Mouse (Mus musculus): ENCODE measurements around the gene 4933406M09Rik. TPM values are rescaled to one million over a fixed set of nuclear protein-coding genes. Genes with fewer than 3 reads are reported as not detected.

The 4933406M09Rik gene
- polyA plus RNA-seq, 1 experiment from 2014 or later, result not detected

DNA sequence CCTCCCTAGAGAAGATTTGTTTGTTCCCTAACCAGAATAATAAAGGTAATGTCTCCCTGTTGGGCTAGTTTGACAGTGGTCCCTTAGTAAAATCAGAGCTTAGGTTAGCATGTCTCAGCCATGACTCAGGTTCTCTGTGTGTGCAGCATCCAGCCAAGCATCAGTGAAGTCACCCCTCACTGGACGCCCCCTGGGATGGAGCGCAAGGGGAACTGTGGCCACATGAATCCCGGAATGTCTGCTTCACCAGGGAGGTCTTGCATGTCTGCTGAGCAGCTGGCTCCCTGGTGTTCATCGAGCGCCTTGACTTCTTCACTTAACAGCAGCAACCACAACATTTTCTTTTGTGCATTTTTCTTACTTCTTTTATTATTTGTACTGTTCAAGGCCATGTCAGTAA is 8.1 kb downstream of the 4933406M09Rik start:
- Histone ChIP-seq H3K27me3 (replicated peaks; ENCODE audit: control insufficient read depth, insufficient read depth, low read length) (no peaks in the 10 kb centered on the region), H3K9me3 (ENCODE audit: control insufficient read depth) (no peaks in the 10 kb centered on the region), H3K4me2 (replicated peaks; ENCODE audit: low read depth) (no peak overlapping the region), H3K4me3 (ENCODE audit: low read depth, low read length) (no peak overlapping the region), H3K4me1 (replicated peaks; ENCODE audit: control insufficient read depth, insufficient read depth, low read length) (no peaks in the 10 kb centered on the region), H3K36me3 (ENCODE audit: control insufficient read depth, insufficient read depth) (no peaks in the 10 kb centered on the region), H3K27ac (ENCODE audit: low read depth, low read length) (no peak overlapping the region), H3K9ac (ENCODE audit: low read depth, low read length) (no peak overlapping the region)
- TF ChIP-seq CTCF (IDR thresholded peaks at IDR 0.05; ENCODE audit: low read depth), result no peak
- ATAC-seq, result no peak
- WGBS, result 44% methylated on average over 5 of the region's 5 CpGs

GRCm38 (mm10) chr1:134398210-134398609 is 12.5 kb downstream of the 4933406M09Rik start:
- TF ChIP-seq CTCF (IDR thresholded peaks at IDR 0.05; ENCODE audit: low read depth), result no peak
- Histone ChIP-seq H3K4me3 (ENCODE audit: low read depth, low read length) (no peak overlapping the region), H3K4me1 (replicated peaks; ENCODE audit: control insufficient read depth, insufficient read depth, low read length) (no peaks in the 10 kb centered on the region), H3K9me3 (ENCODE audit: control insufficient read depth) (no peaks in the 10 kb centered on the region), H3K27me3 (replicated peaks; ENCODE audit: control insufficient read depth, insufficient read depth, low read length) (no peaks in the 10 kb centered on the region), H3K27ac (ENCODE audit: low read depth, low read length) (no peak overlapping the region), H3K9ac (ENCODE audit: low read depth, low read length) (no peak overlapping the region), H3K4me2 (replicated peaks; ENCODE audit: low read depth) (no peak overlapping the region), H3K36me3 (ENCODE audit: control insufficient read depth, insufficient read depth) (no peaks in the 10 kb centered on the region)
- no peak for ATAC-seq
- WGBS, result 88% methylated on average over 12 of the region's 12 CpGs

DNA sequence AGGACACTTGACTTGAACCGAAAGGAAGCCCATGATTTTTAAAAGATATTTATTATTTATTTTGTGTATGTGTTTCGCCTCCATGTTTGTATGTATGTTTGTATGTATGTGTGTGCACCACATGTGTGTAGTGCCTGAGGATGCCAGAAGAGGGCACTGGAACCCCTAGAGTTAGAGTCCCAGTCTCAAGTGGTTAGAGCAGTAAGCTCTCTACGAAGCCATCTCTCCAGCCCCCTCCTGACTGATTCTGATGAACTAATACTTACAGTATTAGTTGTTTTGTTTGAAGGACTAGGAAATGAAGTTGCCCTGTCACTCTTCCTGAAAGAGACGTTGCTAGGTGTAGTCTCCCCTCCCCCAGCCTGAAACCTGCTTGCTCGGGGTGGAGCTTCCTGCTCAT is 14.0 kb downstream of the 4933406M09Rik start:
- Histone ChIP-seq H3K9ac (ENCODE audit: low read depth, low read length) (no peak overlapping the region), H3K4me1 (replicated peaks; ENCODE audit: control insufficient read depth, insufficient read depth, low read length) (no peaks in the 10 kb centered on the region), H3K4me3 (ENCODE audit: low read depth, low read length) (no peak overlapping the region), H3K27ac (ENCODE audit: low read depth, low read length) (no peak overlapping the region), H3K9me3 (ENCODE audit: control insufficient read depth) (no peaks in the 10 kb centered on the region), H3K27me3 (replicated peaks; ENCODE audit: control insufficient read depth, insufficient read depth, low read length) (no peaks in the 10 kb centered on the region), H3K4me2 (replicated peaks; ENCODE audit: low read depth) (no peak overlapping the region), H3K36me3 (ENCODE audit: control insufficient read depth, insufficient read depth) (no peaks in the 10 kb centered on the region)
- peak; percentile 40 for TF ChIP-seq CTCF (IDR thresholded peaks at IDR 0.05; ENCODE audit: low read depth)
- ATAC-seq, result no peak
- 56% methylated on average over 5 of the region's 5 CpGs for WGBS

DNA sequence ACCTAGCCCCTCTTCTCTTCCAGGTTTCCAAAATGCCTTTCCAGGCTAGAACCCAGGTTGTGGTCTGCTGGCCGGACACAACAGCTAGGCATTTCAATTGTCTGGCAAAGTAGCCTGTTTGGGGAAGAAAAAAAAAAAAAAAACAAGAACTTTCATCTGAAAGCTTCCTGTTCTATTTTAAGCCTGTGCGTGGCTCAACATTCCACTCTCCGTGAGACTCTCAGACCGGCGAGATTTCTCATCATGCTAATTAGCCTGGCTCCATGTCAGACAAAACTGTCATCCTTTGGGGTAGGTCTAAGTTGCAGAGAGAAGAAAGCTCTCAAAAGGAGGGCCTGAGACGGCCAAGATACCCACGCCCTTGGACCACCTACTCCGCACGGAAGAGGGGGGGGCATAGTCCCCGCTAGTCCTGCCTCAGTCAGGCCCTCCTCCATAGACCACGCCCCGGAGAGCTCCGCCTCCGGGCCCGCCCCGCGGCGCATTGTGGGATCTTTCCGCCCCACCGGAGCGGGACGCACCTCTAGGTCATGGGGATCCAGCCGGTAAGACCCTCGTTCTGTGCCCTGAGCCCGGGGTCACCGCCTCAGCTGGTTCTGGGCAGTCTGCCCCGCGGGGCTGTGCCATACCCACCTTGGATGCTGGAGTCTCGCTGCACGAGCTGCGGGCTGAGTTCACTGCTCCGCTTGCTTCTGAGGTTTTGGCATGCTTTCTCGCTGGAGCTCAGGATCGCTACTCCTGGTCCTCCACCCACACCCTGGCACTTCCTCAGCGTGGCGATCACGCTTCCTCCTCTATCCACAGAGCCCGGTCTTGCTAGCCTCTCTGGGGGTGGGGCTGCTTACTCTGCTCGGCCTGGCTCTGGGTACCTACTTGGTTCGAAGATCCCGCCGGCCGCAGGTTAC is 20.0 kb downstream of the 4933406M09Rik start, which contains the start of gene Cyb5r1:
Gene Cyb5r1 (plus strand): TSS at position 51 of the 905 bp plus-strand sequence.
- peak within 1 kb of the TSS; percentile 62 for H3K9ac ChIP-seq (ENCODE audit: low read depth, low read length)
- peak within 1 kb of the TSS; percentile 86 for H3K4me3 ChIP-seq (ENCODE audit: low read depth, low read length)
- no peaks in the 10 kb centered on the region; the same call in 1 of the 2 replicates for H3K4me1 ChIP-seq (replicated peaks; ENCODE audit: control insufficient read depth, insufficient read depth, low read length)
- peak within 1 kb of the TSS; percentile 35; the same call in 1 of the 2 replicates for H3K27ac ChIP-seq (ENCODE audit: low read depth, low read length)
- WGBS, result under 1% methylated on average over 43 of the region's 43 CpGs
- ATAC-seq, result peak; percentile 91
- H3K9me3 ChIP-seq (ENCODE audit: control insufficient read depth), result no peaks in the 10 kb centered on the region
- peak within 1 kb of the TSS; percentile 97 for H3K4me2 ChIP-seq (replicated peaks; ENCODE audit: low read depth)
- H3K36me3 ChIP-seq (ENCODE audit: control insufficient read depth, insufficient read depth), result peaks cover 15% of the 10 kb centered on the region
- TF ChIP-seq CTCF (IDR thresholded peaks at IDR 0.05; ENCODE audit: low read depth), result peak; percentile 10; the same call in 1 of the 2 replicates
- no peaks in the 10 kb centered on the region for H3K27me3 ChIP-seq (replicated peaks; ENCODE audit: control insufficient read depth, insufficient read depth, low read length)

- peak; percentile 32; the same call in 1 of the 2 replicates for ATAC-seq
- Histone ChIP-seq H3K36me3 (ENCODE audit: control insufficient read depth, insufficient read depth) (peaks cover 20% of the 10 kb centered on the region), H3K4me1 (replicated peaks; ENCODE audit: control insufficient read depth, insufficient read depth, low read length) (no peaks in the 10 kb centered on the region; the same call in 1 of the 2 replicates), H3K27me3 (replicated peaks; ENCODE audit: control insufficient read depth, insufficient read depth, low read length) (no peaks in the 10 kb centered on the region), H3K9me3 (ENCODE audit: control insufficient read depth) (no peaks in the 10 kb centered on the region), H3K9ac (ENCODE audit: low read depth, low read length) (peak overlapping the region; percentile 62), H3K4me3 (ENCODE audit: low read depth, low read length) (peak overlapping the region; percentile 86), H3K27ac (ENCODE audit: low read depth, low read length) (no peak overlapping the region), H3K4me2 (replicated peaks; ENCODE audit: low read depth) (peak overlapping the region; percentile 97)
- no peak for TF ChIP-seq CTCF (IDR thresholded peaks at IDR 0.05; ENCODE audit: low read depth)
- WGBS, result 17% methylated on average over 8 of the region's 8 CpGs
Observed at GRCm38 (mm10) chr1:134406414-134406771, 20.7 kb downstream of the 4933406M09Rik start.

GRCm38 (mm10) chr1:134408080-134408479 is 22.3 kb downstream of the 4933406M09Rik start:
- no peak for TF ChIP-seq CTCF (IDR thresholded peaks at IDR 0.05; ENCODE audit: low read depth)
- Histone ChIP-seq H3K27ac (ENCODE audit: low read depth, low read length) (no peak overlapping the region), H3K4me3 (ENCODE audit: low read depth, low read length) (no peak overlapping the region), H3K4me2 (replicated peaks; ENCODE audit: low read depth) (no peak overlapping the region), H3K9me3 (ENCODE audit: control insufficient read depth) (no peaks in the 10 kb centered on the region), H3K4me1 (replicated peaks; ENCODE audit: control insufficient read depth, insufficient read depth, low read length) (no peaks in the 10 kb centered on the region; the same call in 1 of the 2 replicates), H3K27me3 (replicated peaks; ENCODE audit: control insufficient read depth, insufficient read depth, low read length) (no peaks in the 10 kb centered on the region), H3K36me3 (ENCODE audit: control insufficient read depth, insufficient read depth) (peaks cover 20% of the 10 kb centered on the region), H3K9ac (ENCODE audit: low read depth, low read length) (no peak overlapping the region)
- no peak for ATAC-seq
- WGBS, result 81% methylated on average over 8 of the region's 8 CpGs

Measured in intestine, postnatal 0 days (tissue).